Mouse (Mus musculus) left cerebral cortex, postnatal 25 days (tissue): ENCODE measurements at regions not wholly inside any gene's neighbourhood (a gene's known extent, or its start where the extent isn't known, plus 50 kb on each side); places are given as distances from the start of the nearest gene placed in this dataset.
"Not testable (repeated sequence)": the region's sequence is repeated elsewhere in the genome, so short reads cannot be mapped to it uniquely, and the experiment has no call there.

Source experiments
- DNase-seq, 2 experiments: peaks; one replicate each; pipeline ENCODE4 v3.0.0; 2022; ENCODE audit warnings: low spot score in 2 of 2, mixed read lengths in 1 of 2
- intact Hi-C: fragments of 180-260 bp; cut with DNase I; formaldehyde crosslinking; loops from one replicate; pipeline ENCODE4 v1.15.1; 2025

DNA sequence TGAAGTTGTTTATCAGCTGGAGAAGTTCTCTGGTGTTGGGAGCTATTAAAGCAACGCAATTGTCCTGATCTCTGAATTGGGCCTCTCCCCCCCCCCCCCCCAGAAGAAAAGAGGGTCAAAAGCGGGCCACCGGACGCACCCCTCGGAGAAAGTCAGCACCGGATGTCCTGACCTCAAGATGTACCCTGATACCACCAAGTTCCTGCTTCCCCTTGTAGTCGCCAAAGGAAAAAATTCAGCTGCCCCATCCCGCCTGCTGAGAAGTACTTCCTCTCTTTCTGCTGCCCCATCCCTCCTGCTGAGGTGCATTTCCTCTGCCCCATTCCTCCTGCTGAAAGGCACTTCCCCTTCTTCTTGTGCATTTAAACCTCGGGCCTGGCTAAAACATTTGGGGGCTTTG, 1191.1 kb upstream of the 1700008P02Rik start:
- intact Hi-C loops, DNase-seq: not testable (repeated sequence)

DNA sequence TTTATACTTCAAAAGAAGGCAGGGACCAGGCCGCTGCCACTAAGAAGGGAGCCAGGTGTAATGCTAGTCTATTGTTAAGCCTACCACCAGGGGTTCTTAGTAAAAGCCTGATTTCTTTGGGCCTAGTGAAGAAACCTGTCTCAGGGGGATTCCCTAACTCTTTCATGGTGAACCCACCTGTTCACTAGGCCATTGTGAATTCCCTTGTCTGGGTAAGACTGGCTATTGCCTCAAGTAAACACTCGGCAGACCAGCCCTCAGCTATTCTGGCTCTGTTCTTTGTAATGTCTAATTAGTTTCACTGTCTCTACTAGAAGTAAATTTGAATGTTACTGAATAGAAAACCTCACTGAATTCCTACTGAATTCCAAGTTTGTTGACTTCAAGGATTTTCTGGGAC, 1184.9 kb upstream of the 1700008P02Rik start:
- intact Hi-C loops, result not testable (repeated sequence)

DNA sequence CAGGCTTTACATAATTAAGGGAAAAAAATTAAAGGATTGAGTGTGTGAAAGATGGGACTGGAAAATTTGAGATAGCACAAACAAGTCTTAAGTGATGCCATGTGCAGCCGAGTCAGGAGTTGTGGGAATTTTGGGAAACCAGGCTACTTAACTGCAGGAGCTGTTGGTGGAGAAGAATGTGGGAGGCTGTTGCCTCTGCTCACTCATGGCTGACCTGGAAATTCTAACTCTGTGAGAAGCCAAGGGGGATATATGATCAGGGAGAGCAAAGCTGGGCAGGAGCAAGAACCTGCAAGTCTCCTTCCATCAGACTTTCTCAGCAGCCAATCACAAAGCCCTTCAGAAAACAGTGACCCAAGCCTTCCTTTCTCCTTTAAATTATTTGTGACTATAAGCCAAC, 1184.0 kb upstream of the 1700008P02Rik start:
- intact Hi-C loops, result no loop called here
- DNase-seq, result peak in 1 of 2 experiments; percentile 35

More for the DNA sequence above, 1184.9 kb upstream of the 1700008P02Rik start:
- DNase-seq, result not testable (repeated sequence)

- DNase-seq, result no peak
- intact Hi-C loops, result no loop called here
Observed at GRCm38 (mm10) chr3:7799486-7799885, 1179.2 kb upstream of the 1700008P02Rik start.

DNA sequence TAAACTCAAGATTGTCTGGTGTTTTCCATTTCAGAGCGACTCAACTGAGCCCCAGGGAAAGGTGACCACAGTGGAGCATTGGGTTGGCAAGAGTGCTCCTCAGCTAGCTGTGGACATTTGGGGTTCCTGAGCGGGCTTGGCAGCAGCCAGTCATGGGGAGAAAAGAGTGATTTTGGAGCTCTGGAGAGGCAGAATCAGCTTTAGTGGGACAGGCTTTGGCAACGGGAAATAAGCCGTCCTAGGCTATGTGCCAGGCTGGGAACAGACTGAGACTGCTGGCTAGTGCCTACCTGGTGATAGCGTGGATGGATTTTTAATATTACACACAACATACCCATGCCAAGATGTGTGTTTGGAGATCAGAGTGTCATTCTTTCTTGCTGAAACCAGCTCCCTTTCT, 1167.4 kb upstream of the 1700008P02Rik start:
- DNase-seq, result peak; percentile 4 to 5
- intact Hi-C loops, result no loop called here

DNA sequence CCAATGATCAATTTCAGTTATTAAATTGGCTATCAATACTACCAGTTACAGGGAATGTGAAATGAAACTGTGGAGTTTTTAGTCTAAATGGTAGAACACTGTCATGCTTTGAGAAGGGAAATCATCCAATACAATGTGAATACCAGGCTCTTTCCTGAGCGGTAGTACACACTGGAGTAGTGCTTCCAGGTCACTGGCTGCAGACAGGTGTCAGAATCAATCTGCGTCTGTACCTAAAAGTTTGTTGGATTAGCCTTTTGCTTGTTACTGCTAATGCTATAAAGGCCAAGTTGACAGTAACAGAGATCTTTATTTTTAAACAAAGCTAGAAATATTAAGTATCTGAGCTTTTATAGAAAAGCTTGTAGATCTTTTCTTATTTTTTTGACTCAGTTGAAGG, 1164.9 kb upstream of the 1700008P02Rik start:
- intact Hi-C loops, result no loop called here
- DNase-seq, result no peak

DNA sequence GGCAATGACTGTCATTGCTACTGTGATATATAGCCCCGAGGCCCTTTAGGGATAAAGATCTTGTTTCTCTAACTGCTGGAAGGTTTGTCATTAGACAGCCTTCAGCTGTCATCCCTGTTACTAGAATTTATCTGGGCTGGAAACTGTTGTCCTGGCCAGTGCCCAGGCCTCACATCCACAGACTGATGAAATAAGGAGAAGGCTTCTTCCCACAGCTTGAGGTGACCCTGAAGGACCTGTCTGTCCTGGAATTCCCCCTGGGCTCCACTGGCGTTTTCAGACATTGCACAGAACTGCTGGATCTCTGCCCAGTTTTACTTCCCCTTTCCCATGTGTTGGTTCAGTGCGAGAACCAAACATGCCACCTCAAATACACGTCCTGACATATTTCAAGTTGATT, 1135.2 kb upstream of the 1700008P02Rik start:
- no peak for DNase-seq
- intact Hi-C loops, result no loop called here

DNA sequence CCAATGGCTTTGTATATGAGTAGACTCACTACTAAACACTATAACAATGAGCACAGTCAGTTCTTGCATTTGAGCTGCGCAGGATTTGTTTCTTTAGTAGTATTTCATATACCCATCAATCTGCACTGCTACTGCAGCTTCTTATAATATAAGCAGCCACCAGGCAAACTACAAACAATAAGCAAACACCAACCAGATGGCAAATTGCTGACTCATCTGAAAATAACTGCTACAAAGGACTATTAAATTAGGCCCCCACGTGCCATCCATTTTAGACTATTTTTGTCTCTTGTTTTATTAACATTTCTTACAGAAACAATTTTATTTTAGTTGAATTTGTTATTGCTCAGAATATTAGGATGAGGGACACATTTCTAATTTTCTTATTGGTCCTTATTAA, 1093.5 kb upstream of the 1700008P02Rik start:
- DNase-seq, result no peak
- intact Hi-C loops, result loop anchor here (5.0 kb wide), 1 partner anchor 789 kb away; no protein-coding TSS in a partner anchor

DNA sequence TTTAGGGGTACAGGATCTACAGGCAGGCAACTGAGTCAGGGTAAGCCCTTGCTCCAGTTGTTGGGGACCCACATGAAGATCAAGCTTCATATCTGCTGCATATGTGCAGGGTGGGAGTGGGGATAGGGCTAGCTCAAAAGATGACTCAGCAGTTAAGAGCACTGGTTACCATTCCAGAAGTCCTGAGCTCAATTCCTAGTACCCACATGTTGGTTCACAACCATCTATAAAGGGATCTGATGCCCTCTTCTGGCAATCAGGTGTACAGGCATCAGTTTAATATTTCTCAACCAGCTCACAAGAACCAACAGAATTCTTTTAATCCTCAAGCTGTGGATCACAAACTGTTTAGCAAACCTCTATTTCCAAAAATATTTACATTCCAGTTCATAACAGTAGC, 1092.9 kb upstream of the 1700008P02Rik start:
- intact Hi-C loops, result loop anchor here (5.0 kb wide), 1 partner anchor 789 kb away; no protein-coding TSS in a partner anchor
- DNase-seq, result no peak

GRCm38 (mm10) chr3:7712466-7712865, 1092.2 kb upstream of the 1700008P02Rik start:
- DNase-seq, result no peak
- intact Hi-C loops, result loop anchor here (5.0 kb wide), 1 partner anchor 790 kb away; no protein-coding TSS in a partner anchor

DNA sequence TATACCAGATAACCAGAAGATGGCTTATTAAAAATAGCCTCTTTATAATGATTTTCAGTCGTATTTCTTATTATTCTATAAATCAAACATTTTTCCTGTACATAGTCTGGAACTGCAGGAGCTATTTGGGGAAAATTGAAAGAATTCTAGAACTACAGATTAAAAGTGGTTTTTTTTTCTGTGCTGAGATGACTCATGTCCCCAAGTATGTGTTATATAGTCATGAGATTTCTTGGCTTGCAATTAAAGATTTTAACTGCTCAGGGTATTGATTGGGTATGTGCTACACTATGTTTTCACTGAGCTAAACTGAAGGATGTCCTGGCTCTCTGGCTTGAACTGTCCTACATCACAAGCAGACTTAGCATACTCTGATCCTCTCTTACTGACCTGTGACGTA, 1088.4 kb upstream of the 1700008P02Rik start:
- intact Hi-C loops, result no loop called here
- DNase-seq, result peak in 1 of 2 experiments; percentile 4

DNA sequence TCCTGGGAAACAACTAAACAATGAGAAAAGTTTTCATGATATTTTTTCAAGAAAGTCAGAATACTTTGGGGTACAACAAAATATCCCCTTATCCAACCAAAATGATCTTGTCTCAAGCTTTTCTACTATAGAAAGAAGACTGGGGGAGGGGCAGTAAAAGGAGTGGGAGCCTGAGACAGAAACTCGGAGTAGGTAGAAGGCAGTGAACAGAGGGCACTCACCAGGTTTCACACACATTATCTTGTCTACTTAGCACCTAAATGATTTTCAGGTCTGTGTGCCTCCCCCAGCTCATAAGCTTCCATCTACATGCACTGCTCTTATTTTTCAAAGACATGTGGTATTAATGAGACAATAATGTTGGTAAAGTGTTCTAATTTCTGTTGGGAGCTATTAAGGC, 1063.3 kb upstream of the 1700008P02Rik start:
- no peak for DNase-seq
- intact Hi-C loops, result no loop called here

DNA sequence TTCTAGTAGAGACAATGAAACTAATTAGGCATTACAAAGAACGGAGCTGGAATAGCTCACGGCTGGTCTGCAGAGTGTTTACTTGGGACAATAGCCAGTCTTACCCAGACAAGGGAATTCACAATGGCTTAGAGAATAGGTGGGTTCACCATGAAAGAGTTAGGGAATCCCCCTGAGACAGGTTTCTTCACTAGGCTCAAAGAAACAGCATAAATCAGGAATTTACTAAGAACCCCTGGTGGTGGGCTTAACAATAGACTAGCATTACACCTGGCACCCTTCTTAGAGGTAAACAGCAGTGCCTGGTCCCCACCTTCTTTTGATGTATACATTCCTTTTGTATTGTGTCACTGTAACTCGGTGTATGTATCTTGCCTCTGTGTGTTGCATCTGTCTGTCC, 1062.6 kb upstream of the 1700008P02Rik start:
- DNase-seq, intact Hi-C loops: not testable (repeated sequence)

DNA sequence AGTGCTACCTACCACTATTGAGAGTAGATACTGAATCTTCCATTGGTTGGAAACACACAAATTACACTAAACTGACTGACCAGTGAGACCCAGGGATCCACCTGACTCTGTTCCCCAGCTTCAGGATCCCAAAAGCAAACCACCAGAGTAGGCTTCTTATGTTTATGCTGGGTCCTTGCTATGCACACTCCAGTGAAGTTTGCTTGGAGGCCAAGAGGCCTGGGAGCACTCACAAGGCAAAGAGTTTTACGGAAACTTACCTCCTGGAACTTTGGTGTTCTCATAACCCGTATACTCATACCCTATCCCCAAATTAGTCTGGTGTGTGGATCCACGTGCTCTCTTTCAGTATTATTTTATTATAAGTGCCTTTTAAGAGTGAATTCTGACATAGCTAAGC, 1062.1 kb upstream of the 1700008P02Rik start:
- intact Hi-C loops, result no loop called here
- no peak for DNase-seq

- intact Hi-C loops, result no loop called here
- DNase-seq, result no peak
Observed at GRCm38 (mm10) chr3:7669956-7670355, 1049.7 kb upstream of the 1700008P02Rik start.

GRCm38 (mm10) chr3:7667851-7668250, 1047.6 kb upstream of the 1700008P02Rik start:
- DNase-seq, intact Hi-C loops: not testable (repeated sequence)

DNA sequence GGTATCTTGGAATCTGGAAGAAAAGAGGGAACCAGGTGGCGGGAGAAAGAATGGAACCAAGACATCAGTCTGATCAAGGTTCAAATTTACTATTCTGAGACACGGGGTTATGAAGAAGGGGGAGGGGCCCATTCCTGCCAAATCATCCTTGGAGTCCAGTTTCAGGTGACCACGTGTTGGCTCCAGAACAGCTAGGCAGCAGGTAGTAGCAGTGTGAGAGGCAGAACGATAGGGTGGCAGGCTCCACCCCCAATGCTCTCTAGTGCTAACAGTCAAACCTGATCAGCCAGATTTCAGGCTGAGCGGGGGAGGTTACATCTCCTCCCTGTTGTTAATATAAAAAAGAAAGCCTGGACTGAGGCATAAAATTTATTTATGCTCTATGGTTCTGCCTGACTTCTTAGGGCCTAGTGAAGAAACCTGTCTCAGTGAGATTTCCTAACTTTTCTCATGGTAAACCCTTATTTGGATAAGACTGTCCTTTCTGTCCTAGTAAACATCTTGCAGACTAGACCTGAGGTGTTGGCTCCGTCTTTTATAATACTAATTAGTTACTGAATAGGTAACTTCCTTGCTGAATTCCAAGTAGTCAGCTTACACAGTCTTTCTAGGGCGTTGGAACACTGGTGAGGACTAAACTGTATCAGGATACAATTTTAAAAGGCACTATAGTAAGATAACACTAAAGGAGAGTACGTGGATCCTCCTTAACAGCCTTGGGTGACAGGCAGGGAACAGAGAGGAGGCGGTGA, 1046.3 kb upstream of the 1700008P02Rik start:
- intact Hi-C loops, DNase-seq: not testable (repeated sequence)
